Mouse (Mus musculus) bone marrow macrophage, adult 2 months (primary cell): ENCODE data around the gene Bnc1. TPM values are rescaled to one million over a fixed set of nuclear protein-coding genes. Genes with fewer than 3 reads are reported as not detected.

ENCODE experiments used
- H3K27ac ChIP-seq: 2 replicates; pipeline ENCODE4 v1.5.1; 2012; ENCODE audit warnings: low read depth, low read length; ENCODE audit not compliant: insufficient read depth
- H3K4me1 ChIP-seq: 2 replicates; pipeline ENCODE4 v1.6.1; 2012; ENCODE audit warnings: low read length; ENCODE audit not compliant: control insufficient read depth, insufficient read depth
- H3K4me3 ChIP-seq: 2 replicates; pipeline ENCODE4 v1.5.1; 2012; ENCODE audit warnings: mild to moderate bottlenecking, low read length, moderate library complexity; ENCODE audit not compliant: insufficient read depth
- CTCF ChIP-seq: IDR thresholded peaks from 2 replicates; pipeline ENCODE4 v1.5.1; 2012; ENCODE audit warnings: low read depth, mild to moderate bottlenecking, low read length, moderate library complexity
- POLR2A ChIP-seq: IDR thresholded peaks from 2 replicates; pipeline ENCODE4 v1.6.1; 2012; ENCODE audit warnings: mild to moderate bottlenecking, low read depth, low read length, borderline replicate concordance
- polyA plus RNA-seq: library from polyadenylated mRNA; stranded (reverse); fragments of >200 nt; gene quantifications from 2 replicates; pipeline ENCODE4 v1.2.4, GENCODE M21; 2012; ENCODE audit not compliant: missing spikeins, insufficient read depth, insufficient read length

The Bnc1 gene
- polyA plus RNA-seq, 1 experiment, result not detected

GRCm38 (mm10) chr7:81945398-81945797 lies 46.7 kb downstream of the Bnc1 start:
- no peak overlapping the region for H3K4me3 ChIP-seq

GRCm38 (mm10) chr7:81934806-81935205 lies 57.3 kb downstream of the Bnc1 start:
- Histone ChIP-seq H3K4me3 (no peak overlapping the region), H3K27ac (no peak overlapping the region), H3K4me1 (no peaks in the 10 kb centered on the region)
- TF ChIP-seq POLR2A (no peak), CTCF (no peak)

More at GRCm38 (mm10) chr7:81945398-81945797, 46.7 kb downstream of the Bnc1 start:
- TF ChIP-seq POLR2A, result no peak
- Histone ChIP-seq H3K4me1 (no peaks in the 10 kb centered on the region), H3K27ac (no peak overlapping the region)

GRCm38 (mm10) chr7:81934267-81934745 lies 57.8 kb downstream of the Bnc1 start, which contains the start of gene Hdgfl3:
Gene Hdgfl3, minus strand, starts transcription at chr7:81934473.
- H3K4me3 ChIP-seq, result peak within 1 kb of the TSS; percentile 38
- no peak within 1 kb of the TSS for H3K27ac ChIP-seq
- no peaks in the 10 kb centered on the region for H3K4me1 ChIP-seq
- TF ChIP-seq CTCF (no peak), POLR2A (no peak)

GRCm38 (mm10) chr7:81933601-81934266 lies 58.4 kb downstream of the Bnc1 start:
- peak overlapping the region; percentile 38 for H3K4me3 ChIP-seq
- no peaks in the 10 kb centered on the region for H3K4me1 ChIP-seq
- H3K27ac ChIP-seq, result no peak overlapping the region
- TF ChIP-seq POLR2A (no peak), CTCF (no peak)

GRCm38 (mm10) chr7:81933061-81933600 lies 59.0 kb downstream of the Bnc1 start:
- Histone ChIP-seq H3K27ac (no peak overlapping the region), H3K4me3 (no peak overlapping the region), H3K4me1 (no peaks in the 10 kb centered on the region)
- TF ChIP-seq POLR2A, result no peak
- TF ChIP-seq CTCF, result no peak

GRCm38 (mm10) chr7:81932521-81933045 lies 59.5 kb downstream of the Bnc1 start:
- H3K27ac ChIP-seq, result no peak overlapping the region
- TF ChIP-seq POLR2A (no peak), CTCF (no peak)
- no peaks in the 10 kb centered on the region for H3K4me1 ChIP-seq
- no peak overlapping the region for H3K4me3 ChIP-seq

GRCm38 (mm10) chr7:81928998-81929397 lies 63.1 kb downstream of the Bnc1 start:
- Histone ChIP-seq H3K4me1 (no peaks in the 10 kb centered on the region), H3K4me3 (no peak overlapping the region), H3K27ac (no peak overlapping the region)
- TF ChIP-seq CTCF, result no peak
- no peak for TF ChIP-seq POLR2A

GRCm38 (mm10) chr7:81921379-81921952 lies 70.6 kb downstream of the Bnc1 start:
- Histone ChIP-seq H3K4me3 (no peak overlapping the region), H3K27ac (no peak overlapping the region), H3K4me1 (no peaks in the 10 kb centered on the region)
- TF ChIP-seq POLR2A, result no peak
- no peak for TF ChIP-seq CTCF

GRCm38 (mm10) chr7:81920314-81920713 lies 71.8 kb downstream of the Bnc1 start:
- Histone ChIP-seq H3K4me3 (no peak overlapping the region), H3K4me1 (no peaks in the 10 kb centered on the region), H3K27ac (no peak overlapping the region)
- TF ChIP-seq CTCF (no peak), POLR2A (no peak)

- no peak for TF ChIP-seq POLR2A
- no peak for TF ChIP-seq CTCF
- Histone ChIP-seq H3K4me1 (no peaks in the 10 kb centered on the region), H3K4me3 (no peak overlapping the region), H3K27ac (no peak overlapping the region)
Observed at GRCm38 (mm10) chr7:81918316-81918715, 73.8 kb downstream of the Bnc1 start.

Other genes with a start within 250 kb of the Bnc1 start
- gene Ramac, start 229.4 kb downstream of the Bnc1 start, polyA plus RNA-seq, result 57.4 and 68.3 TPM in 2 replicates
- 16.4 and 19.4 TPM in 2 replicates for gene 3110040N11Rik, start 202.8 kb downstream of the Bnc1 start, polyA plus RNA-seq
- gene Btbd1, start 162.9 kb downstream of the Bnc1 start, polyA plus RNA-seq, result 101 and 104 TPM in 2 replicates
- gene Gm10160, start 136.5 kb downstream of the Bnc1 start, polyA plus RNA-seq, result not detected in 2 replicates
- 241 and 248 TPM in 2 replicates for gene Tm6sf1, start 133.3 kb downstream of the Bnc1 start, polyA plus RNA-seq
- 0.24 and 0.49 TPM in 2 replicates for gene Hdgfl3, start 57.8 kb downstream of the Bnc1 start, polyA plus RNA-seq
- gene Sh3gl3, start 181.5 kb upstream of the Bnc1 start, polyA plus RNA-seq, result not detected in 2 replicates